Mouse (Mus musculus) embryonic facial prominence, embryonic 14.5 days (tissue): ENCODE data around the gene Zfp941. TPM values are rescaled to one million over a fixed set of nuclear protein-coding genes. Genes with fewer than 3 reads are reported as not detected.

ENCODE experiments used
- ATAC-seq: fragments of 200-750 bp; cut with Nextera tagmentation; 2 replicates; pipeline ENCODE4 v1.8.0; 2017; ENCODE audit warnings: low read depth, moderate number of reproducible peaks, moderate TSS enrichment
- DNase-seq: peaks from one replicate; pipeline ENCODE4 v3.0.0-alpha.2; 2015; ENCODE audit warnings: low spot score
- H3K27ac ChIP-seq: fragments of 300-500 bp; sonication (generic); replicated peaks from 2 replicates; pipeline ENCODE4 v1.5.1; 2014; ENCODE audit warnings: low read depth, mild to moderate bottlenecking, low read length, moderate library complexity
- H3K27me3 ChIP-seq: fragments of 300-500 bp; sonication (generic); replicated peaks from 2 replicates; pipeline ENCODE4 v1.6.1; 2014; ENCODE audit warnings: low read length; ENCODE audit not compliant: control insufficient read depth, insufficient read depth
- H3K36me3 ChIP-seq: fragments of 300-500 bp; sonication (generic); 2 replicates; pipeline ENCODE4 v1.6.1; 2014; ENCODE audit warnings: low read length, mixed read lengths; ENCODE audit not compliant: control insufficient read depth, insufficient read depth
- H3K4me1 ChIP-seq: fragments of 300-500 bp; sonication (generic); 2 replicates; pipeline ENCODE4 v1.6.1; 2014; ENCODE audit warnings: antibody characterized with exemption, low read length; ENCODE audit not compliant: control insufficient read depth, insufficient read depth
- H3K4me2 ChIP-seq: fragments of 300-500 bp; sonication (generic); 2 replicates; pipeline ENCODE4 v1.6.1; 2014; ENCODE audit warnings: low read depth, mild to moderate bottlenecking, low read length, moderate library complexity, mixed read lengths
- H3K4me3 ChIP-seq: fragments of 300-500 bp; sonication (generic); 2 replicates; pipeline ENCODE4 v1.5.1; 2014; ENCODE audit warnings: low read depth, mild to moderate bottlenecking, low read length
- H3K9ac ChIP-seq: fragments of 300-500 bp; sonication (generic); 2 replicates; pipeline ENCODE4 v1.6.1; 2014; ENCODE audit warnings: low read depth, mild to moderate bottlenecking, low read length, moderate library complexity, mixed read lengths
- H3K9me3 ChIP-seq: fragments of 300-500 bp; sonication (generic); 2 replicates; pipeline ENCODE4 v1.6.1; 2016; ENCODE audit warnings: low read length; ENCODE audit not compliant: control insufficient read depth
- WGBS: fragments of 180-500 bp; shearing (Covaris S2); extraction: QIAGEN DNeasy Blood & Tissue Kit; methylation state at CpG from one replicate; pipeline ENCODE4 v1.1.7; 2014; 5-methylcytosine and 5-hydroxymethylcytosine counted together
- polyA plus RNA-seq: library from polyadenylated mRNA; unstranded; fragments of >200 nt; fragmentation: Nextera tagmentation; extraction: Ambion mirVana; gene quantifications from 2 replicates; pipeline ENCODE4 v1.2.1, GENCODE M21; 2014

Gene Zfp941
- polyA plus RNA-seq, 1 experiment from 2014 or later: 1.4 TPM

GRCm38 (mm10) chr7:140845683-140846082 is 23.7 kb upstream of the Zfp941 start:
- Histone ChIP-seq H3K9me3 (no peaks in the 10 kb centered on the region), H3K27me3 (peaks cover 9% of the 10 kb centered on the region), H3K27ac (no peak overlapping the region), H3K4me1 (peaks cover 3% of the 10 kb centered on the region; the same call in 1 of the 2 replicates), H3K4me3 (no peak overlapping the region), H3K9ac (no peak overlapping the region), H3K36me3 (no peaks in the 10 kb centered on the region), H3K4me2 (no peak overlapping the region)
- DNase-seq: no peak
- ATAC-seq: no peak
- WGBS: 38% methylated on average over 4 of the region's 4 CpGs

- Histone ChIP-seq H3K27me3 (peaks cover 9% of the 10 kb centered on the region), H3K27ac (no peak within 1 kb of the TSS), H3K36me3 (no peaks in the 10 kb centered on the region), H3K4me2 (no peak within 1 kb of the TSS), H3K4me1 (peaks cover 3% of the 10 kb centered on the region; the same call in 1 of the 2 replicates), H3K4me3 (no peak within 1 kb of the TSS), H3K9ac (no peak within 1 kb of the TSS), H3K9me3 (no peaks in the 10 kb centered on the region)
- DNase-seq: peak; percentile 90
- ATAC-seq: peak; percentile 84
- 29% methylated on average over 11 of the region's 14 CpGs for WGBS
Observed at GRCm38 (mm10) chr7:140844905-140845665, 23.1 kb upstream of the Zfp941 start, which contains the start of gene Scgb1c1. Scgb1c1 (plus strand) TSS chr7:140845547.

- H3K27ac ChIP-seq: no peak overlapping the region
- no peaks in the 10 kb centered on the region for H3K36me3 ChIP-seq
- no peak overlapping the region for H3K4me2 ChIP-seq
- H3K27me3 ChIP-seq: peaks cover 9% of the 10 kb centered on the region
- H3K4me1 ChIP-seq: peaks cover 3% of the 10 kb centered on the region; the same call in 1 of the 2 replicates
- no peaks in the 10 kb centered on the region for H3K9me3 ChIP-seq
- no peak for DNase-seq
- H3K4me3 ChIP-seq: no peak overlapping the region
- no peak for ATAC-seq
- 73% methylated on average over 7 of the region's 7 CpGs for WGBS
- H3K9ac ChIP-seq: no peak overlapping the region
Observed at GRCm38 (mm10) chr7:140843806-140844205, 21.8 kb upstream of the Zfp941 start.

- no peaks in the 10 kb centered on the region for H3K9me3 ChIP-seq
- peaks cover 9% of the 10 kb centered on the region for H3K27me3 ChIP-seq
- H3K9ac ChIP-seq: no peak overlapping the region
- WGBS: 35% methylated on average over 18 of the region's 19 CpGs
- H3K27ac ChIP-seq: no peak overlapping the region
- peak; percentile 22 for DNase-seq
- no peaks in the 10 kb centered on the region for H3K36me3 ChIP-seq
- H3K4me1 ChIP-seq: peaks cover 3% of the 10 kb centered on the region; the same call in 1 of the 2 replicates
- ATAC-seq: no peak
- no peak overlapping the region for H3K4me3 ChIP-seq
- H3K4me2 ChIP-seq: no peak overlapping the region
Observed at GRCm38 (mm10) chr7:140840750-140841735, 19.1 kb upstream of the Zfp941 start.

- Histone ChIP-seq H3K27me3 (peaks cover 9% of the 10 kb centered on the region), H3K4me2 (no peak overlapping the region), H3K36me3 (no peaks in the 10 kb centered on the region), H3K27ac (no peak overlapping the region), H3K4me1 (peaks cover 3% of the 10 kb centered on the region; the same call in 1 of the 2 replicates), H3K4me3 (no peak overlapping the region), H3K9ac (no peak overlapping the region), H3K9me3 (no peaks in the 10 kb centered on the region)
- 63% methylated on average over 5 of the region's 5 CpGs for WGBS
- DNase-seq: no peak
- no peak for ATAC-seq
Observed at GRCm38 (mm10) chr7:140839556-140839955, 17.6 kb upstream of the Zfp941 start.

- H3K4me3 ChIP-seq: no peak overlapping the region
- no peaks in the 10 kb centered on the region for H3K36me3 ChIP-seq
- ATAC-seq (no peak), DNase-seq (no peak)
- H3K4me1 ChIP-seq: peaks cover 3% of the 10 kb centered on the region; the same call in 1 of the 2 replicates
- H3K9me3 ChIP-seq: no peaks in the 10 kb centered on the region
- peaks cover 3% of the 10 kb centered on the region for H3K27me3 ChIP-seq
- H3K27ac ChIP-seq: no peak overlapping the region
- no peak overlapping the region for H3K4me2 ChIP-seq
- 83% methylated on average over 9 of the region's 9 CpGs for WGBS
- H3K9ac ChIP-seq: no peak overlapping the region
Observed at GRCm38 (mm10) chr7:140836243-140837115, 14.5 kb upstream of the Zfp941 start.

- ATAC-seq: 0 out of 2 replicates have a peak, but pooled peaks have one; percentile 24
- no peak for DNase-seq
- H3K36me3 ChIP-seq: no peaks in the 10 kb centered on the region
- no peaks in the 10 kb centered on the region; the same call in 1 of the 2 replicates for H3K27me3 ChIP-seq
- WGBS: 70% methylated on average over 2 of the region's 2 CpGs
- H3K9ac ChIP-seq: peak overlapping the region; percentile 34; the same call in 1 of the 2 replicates
- H3K4me1 ChIP-seq: no peaks in the 10 kb centered on the region
- no peak overlapping the region for H3K4me3 ChIP-seq
- H3K27ac ChIP-seq: no peak overlapping the region
- H3K9me3 ChIP-seq: no peaks in the 10 kb centered on the region
- H3K4me2 ChIP-seq: no peak overlapping the region
Observed at GRCm38 (mm10) chr7:140835758-140836087, 13.7 kb upstream of the Zfp941 start.
